In genomic region chr9:95406571-95407561, GRCm38 (mm10) we compare ENCODE assay signal across 8 mouse cellular contexts. TPM values are rescaled to one million over a fixed set of nuclear protein-coding genes. Genes with fewer than 3 reads are reported as not detected.
DNase-seq lines count a peak whose midpoint lies in the region; ATAC-seq and TF ChIP-seq lines count a peak whose summit lies in the region.

TSS of gene Chst2 (minus strand) at chr9:95406722.

- TF ChIP-seq CTCF in gastrocnemius, adult 2 months (IDR thresholded peaks at IDR 0.05) = no peak

- H3K27me3 ChIP-seq in hindbrain, embryonic 16.5 days (replicated peaks; ENCODE audit: control insufficient read depth, insufficient read depth, low read length) = no peaks in the 10 kb centered on the region; the same call in 1 of the 2 replicates

- peak within 1 kb of the TSS; percentile 94 for H3K9ac ChIP-seq in hindbrain, embryonic 16.5 days (ENCODE audit: low read depth, low read length)

- H3K36me3 ChIP-seq in hindbrain, embryonic 16.5 days (ENCODE audit: control insufficient read depth, insufficient read depth, low read length) = no peaks in the 10 kb centered on the region

- peak within 1 kb of the TSS; percentile 92 for H3K4me2 ChIP-seq in hindbrain, embryonic 16.5 days (ENCODE audit: low read length)

- peaks cover 18% of the 10 kb centered on the region for H3K4me1 ChIP-seq in hindbrain, embryonic 16.5 days (ENCODE audit: control insufficient read depth, insufficient read depth, low read depth, low read length)

- intact Hi-C loops in gastrocnemius, adult 2 months (cut with DNase I) = loop anchor here (5.0 kb wide), 2 partner anchors 540 to 670 kb away; no protein-coding TSS in a partner anchor

- DNase-seq in T-cell, adult 2 months (ENCODE audit: low spot score) = peak; percentile 56
- DNase-seq in cerebellum, postnatal 36 days = peak; percentile 75 to 80
- peak; percentile 92 for DNase-seq in gastrocnemius, adult 2 months
- DNase-seq in left cerebral cortex, adult 11 months (ENCODE audit: low spot score) = peak; percentile 85
- DNase-seq in lung, postnatal 25 days (ENCODE audit: low spot score) = peak; percentile 74
- peak; percentile 93 for DNase-seq in right cerebral cortex, adult 18-20 months
- DNase-seq in urinary bladder, postnatal 25 days (ENCODE audit: low spot score) = peak; percentile 67

- peak within 1 kb of the TSS; percentile 73 for H3K27ac ChIP-seq in gastrocnemius, adult 2 months
- H3K27ac ChIP-seq in hindbrain, embryonic 16.5 days (ENCODE audit: low read depth, low read length) = peak within 1 kb of the TSS; percentile 89

- under 1% methylated on average over 88 of the region's 102 CpGs for WGBS in hindbrain, embryonic 16.5 days

- H3K4me3 ChIP-seq in gastrocnemius, adult 2 months = peak within 1 kb of the TSS; percentile 84
- peak within 1 kb of the TSS; percentile 95 for H3K4me3 ChIP-seq in hindbrain, embryonic 16.5 days (ENCODE audit: low read length)

- peak; percentile 96 for ATAC-seq in hindbrain, embryonic 16.5 days

- no peaks in the 10 kb centered on the region for H3K9me3 ChIP-seq in hindbrain, embryonic 16.5 days (ENCODE audit: control insufficient read depth, low read length)

RNA-seq across cellular contexts. Expression of gene Chst2, which starts in this region (rescaled TPM):
- under 1 TPM; 0.43 to 0.53 TPM for total RNA-seq in gastrocnemius, adult 2 months (2021)
- polyA plus RNA-seq in hindbrain, embryonic 16.5 days (2015; fragmentation: Nextera tagmentation; extraction: Ambion mirVana) = 19.2 and 19.3 TPM in 2 replicates

Comparison
In these comparisons a context has a peak if more than half of its experiments do, and no peak if none do; other contexts are left out.
1. Peak in every context shown above with its lines: DNase-seq, ATAC-seq, H3K4me3 ChIP-seq and H3K27ac ChIP-seq.
2. Peak in DNase-seq, H3K4me3 ChIP-seq and H3K27ac ChIP-seq in gastrocnemius, adult 2 months; RNA of the gene not detected or under 1 TPM.